Mouse (Mus musculus): Measurements from ENCODE around the gene Macrod2. TPM values are rescaled to one million over a fixed set of nuclear protein-coding genes. Genes with fewer than 3 reads are reported as not detected.

Macrod2 gene
- polyA plus RNA-seq, 1 experiment from 2014 or later, result 59.2 TPM

GRCm38 (mm10) chr2:140500951-140501350, 105.8 kb downstream of the Macrod2 start:
- WGBS, result 40% methylated on average over 5 of the region's 5 CpGs
- ATAC-seq (ENCODE audit: low FRiP score), result peak; percentile 29; the same call in 1 of the 2 replicates
- no peaks in the 10 kb centered on the region for H3K27me3 ChIP-seq
- H3K9ac ChIP-seq, result no peak overlapping the region
- H3K27ac ChIP-seq, result no peak overlapping the region
- no peaks in the 10 kb centered on the region for H3K9me3 ChIP-seq (replicated peaks)
- no peak overlapping the region for H3K4me3 ChIP-seq
- no peaks in the 10 kb centered on the region for H3K36me3 ChIP-seq
- no peaks in the 10 kb centered on the region for H3K4me1 ChIP-seq
- H3K4me2 ChIP-seq (replicated peaks), result no peak overlapping the region

GRCm38 (mm10) chr2:140521472-140521871, 126.4 kb downstream of the Macrod2 start:
- Histone ChIP-seq H3K27ac (no peak overlapping the region), H3K9me3 (replicated peaks) (no peaks in the 10 kb centered on the region), H3K4me3 (no peak overlapping the region), H3K27me3 (no peaks in the 10 kb centered on the region), H3K4me1 (no peaks in the 10 kb centered on the region), H3K36me3 (no peaks in the 10 kb centered on the region), H3K4me2 (replicated peaks) (no peak overlapping the region), H3K9ac (no peak overlapping the region)
- WGBS, result 94% methylated on average over 2 of the region's 2 CpGs
- ATAC-seq (ENCODE audit: low FRiP score), result no peak

- no peak overlapping the region for H3K4me2 ChIP-seq (replicated peaks)
- no peak for ATAC-seq (ENCODE audit: low FRiP score)
- H3K4me1 ChIP-seq, result no peaks in the 10 kb centered on the region
- WGBS, result 74% methylated on average over 2 of the region's 2 CpGs
- H3K9ac ChIP-seq, result no peak overlapping the region
- no peaks in the 10 kb centered on the region for H3K36me3 ChIP-seq
- H3K27ac ChIP-seq, result no peak overlapping the region
- H3K27me3 ChIP-seq, result no peaks in the 10 kb centered on the region
- H3K4me3 ChIP-seq, result no peak overlapping the region
- H3K9me3 ChIP-seq (replicated peaks), result no peaks in the 10 kb centered on the region
Observed at GRCm38 (mm10) chr2:140530214-140530613, 135.1 kb downstream of the Macrod2 start.

GRCm38 (mm10) chr2:140532024-140532423, 136.9 kb downstream of the Macrod2 start:
- Histone ChIP-seq H3K4me2 (replicated peaks) (no peak overlapping the region), H3K36me3 (no peaks in the 10 kb centered on the region), H3K27ac (no peak overlapping the region), H3K4me3 (no peak overlapping the region), H3K9me3 (replicated peaks) (no peaks in the 10 kb centered on the region), H3K4me1 (no peaks in the 10 kb centered on the region), H3K27me3 (no peaks in the 10 kb centered on the region), H3K9ac (no peak overlapping the region)
- ATAC-seq (ENCODE audit: low FRiP score), result no peak
- WGBS, result 79% methylated on average over 3 of the region's 3 CpGs

- H3K4me1 ChIP-seq, result no peaks in the 10 kb centered on the region
- H3K9me3 ChIP-seq (replicated peaks), result no peaks in the 10 kb centered on the region
- no peaks in the 10 kb centered on the region for H3K27me3 ChIP-seq
- H3K36me3 ChIP-seq, result no peaks in the 10 kb centered on the region
- 60% methylated on average over 9 of the region's 9 CpGs for WGBS
- no peak overlapping the region for H3K27ac ChIP-seq
- no peak overlapping the region for H3K4me3 ChIP-seq
- H3K9ac ChIP-seq, result no peak overlapping the region
- 0 out of 2 replicates have a peak overlapping the region, but pooled peaks have one; percentile 30 for H3K4me2 ChIP-seq (replicated peaks)
- ATAC-seq (ENCODE audit: low FRiP score), result no peak
Observed at GRCm38 (mm10) chr2:140532859-140533519, 137.9 kb downstream of the Macrod2 start.

- no peaks in the 10 kb centered on the region for H3K27me3 ChIP-seq
- H3K36me3 ChIP-seq, result no peaks in the 10 kb centered on the region
- no peak overlapping the region for H3K4me3 ChIP-seq
- H3K9ac ChIP-seq, result no peak overlapping the region
- 59% methylated on average over 8 of the region's 8 CpGs for WGBS
- no peaks in the 10 kb centered on the region for H3K9me3 ChIP-seq (replicated peaks)
- ATAC-seq (ENCODE audit: low FRiP score), result no peak
- no peaks in the 10 kb centered on the region for H3K4me1 ChIP-seq
- H3K27ac ChIP-seq, result no peak overlapping the region
- H3K4me2 ChIP-seq (replicated peaks), result 0 out of 2 replicates have a peak overlapping the region, but pooled peaks have one; percentile 30
Observed at GRCm38 (mm10) chr2:140533621-140534020, 138.5 kb downstream of the Macrod2 start.

- no peak for ATAC-seq (ENCODE audit: low FRiP score)
Observed at GRCm38 (mm10) chr2:140534583-140534982, 139.5 kb downstream of the Macrod2 start.

GRCm38 (mm10) chr2:140535832-140536571, 140.9 kb downstream of the Macrod2 start:
- Histone ChIP-seq H3K9me3 (replicated peaks) (no peaks in the 10 kb centered on the region), H3K4me3 (no peak overlapping the region), H3K36me3 (no peaks in the 10 kb centered on the region), H3K9ac (no peak overlapping the region), H3K27ac (no peak overlapping the region), H3K4me2 (replicated peaks) (no peak overlapping the region), H3K27me3 (no peaks in the 10 kb centered on the region), H3K4me1 (no peaks in the 10 kb centered on the region)
- no peak for ATAC-seq (ENCODE audit: low FRiP score)
- 92% methylated on average over 5 of the region's 5 CpGs for WGBS

More at GRCm38 (mm10) chr2:140534583-140534982, 139.5 kb downstream of the Macrod2 start:
- WGBS, result 83% methylated on average over 3 of the region's 3 CpGs
- no peaks in the 10 kb centered on the region for H3K27me3 ChIP-seq
- H3K9ac ChIP-seq, result no peak overlapping the region
- no peaks in the 10 kb centered on the region for H3K4me1 ChIP-seq
- H3K27ac ChIP-seq, result no peak overlapping the region
- H3K4me3 ChIP-seq, result no peak overlapping the region
- no peaks in the 10 kb centered on the region for H3K9me3 ChIP-seq (replicated peaks)
- no peaks in the 10 kb centered on the region for H3K36me3 ChIP-seq
- no peak overlapping the region for H3K4me2 ChIP-seq (replicated peaks)

GRCm38 (mm10) chr2:140549286-140549685, 154.2 kb downstream of the Macrod2 start:
- no peaks in the 10 kb centered on the region for H3K4me1 ChIP-seq
- no peaks in the 10 kb centered on the region for H3K9me3 ChIP-seq (replicated peaks)
- no peaks in the 10 kb centered on the region for H3K27me3 ChIP-seq
- ATAC-seq (ENCODE audit: low FRiP score), result no peak
- H3K36me3 ChIP-seq, result no peaks in the 10 kb centered on the region
- no peak overlapping the region for H3K9ac ChIP-seq
- no peak overlapping the region for H3K4me2 ChIP-seq (replicated peaks)
- H3K27ac ChIP-seq, result no peak overlapping the region
- no peak overlapping the region for H3K4me3 ChIP-seq
- WGBS, result 90% methylated on average over 2 of the region's 2 CpGs

GRCm38 (mm10) chr2:140561426-140561825, 166.3 kb downstream of the Macrod2 start:
- Histone ChIP-seq H3K27ac (no peak overlapping the region), H3K9ac (no peak overlapping the region), H3K9me3 (replicated peaks) (no peaks in the 10 kb centered on the region), H3K4me2 (replicated peaks) (no peak overlapping the region), H3K4me1 (no peaks in the 10 kb centered on the region), H3K4me3 (no peak overlapping the region), H3K27me3 (no peaks in the 10 kb centered on the region), H3K36me3 (no peaks in the 10 kb centered on the region)
- 89% methylated on average over 2 of the region's 2 CpGs for WGBS
- ATAC-seq (ENCODE audit: low FRiP score), result no peak

- no peak overlapping the region for H3K4me2 ChIP-seq (replicated peaks)
- H3K36me3 ChIP-seq, result no peaks in the 10 kb centered on the region
- H3K4me3 ChIP-seq, result no peak overlapping the region
- no peaks in the 10 kb centered on the region for H3K4me1 ChIP-seq
- no peaks in the 10 kb centered on the region for H3K27me3 ChIP-seq
- 88% methylated on average over 6 of the region's 6 CpGs for WGBS
- no peaks in the 10 kb centered on the region for H3K9me3 ChIP-seq (replicated peaks)
- no peak for ATAC-seq (ENCODE audit: low FRiP score)
- H3K27ac ChIP-seq, result no peak overlapping the region
- no peak overlapping the region for H3K9ac ChIP-seq
Observed at GRCm38 (mm10) chr2:140570874-140571273, 175.8 kb downstream of the Macrod2 start.

- H3K4me1 ChIP-seq, result 0 out of 2 replicates have a peak, but pooled peaks cover 2% of the 10 kb centered on the region
- no peaks in the 10 kb centered on the region for H3K27me3 ChIP-seq
- 59% methylated on average over 3 of the region's 3 CpGs for WGBS
- ATAC-seq (ENCODE audit: low FRiP score), result no peak
- H3K36me3 ChIP-seq, result no peaks in the 10 kb centered on the region
- H3K27ac ChIP-seq, result no peak overlapping the region
- H3K9ac ChIP-seq, result no peak overlapping the region
- H3K9me3 ChIP-seq (replicated peaks), result no peaks in the 10 kb centered on the region
- H3K4me3 ChIP-seq, result no peak overlapping the region
- no peak overlapping the region for H3K4me2 ChIP-seq (replicated peaks)
Observed at GRCm38 (mm10) chr2:140592537-140593261, 197.6 kb downstream of the Macrod2 start.
